Mouse (Mus musculus) heart, postnatal 14 days (tissue): ENCODE measurements at regions not wholly inside any gene's neighbourhood (a gene's known extent, or its start where the extent isn't known, plus 50 kb on each side); places are given as distances from the start of the nearest gene placed in this dataset.
A peak's percentile ranks its signal among the peaks of the same experiment; 100 is the strongest.

Experiments used
- DNase-seq, 2 experiments: peaks; one replicate each; pipeline ENCODE4 v3.0.0; 2021 to 2022
- intact Hi-C: fragments of 180-260 bp; cut with DNase I; formaldehyde crosslinking; loops from one replicate; pipeline ENCODE4 v1.15.1; 2025

GRCm38 (mm10) chr16:78877941-78878340 lies 52.8 kb upstream of the Chodl start:
- no peak for DNase-seq
- intact Hi-C loops, result no loop called here

GRCm38 (mm10) chr16:78859006-78859405 lies 71.7 kb upstream of the Chodl start:
- DNase-seq, result peak in 1 of 2 experiments; percentile 29
- intact Hi-C loops, result no loop called here

DNA sequence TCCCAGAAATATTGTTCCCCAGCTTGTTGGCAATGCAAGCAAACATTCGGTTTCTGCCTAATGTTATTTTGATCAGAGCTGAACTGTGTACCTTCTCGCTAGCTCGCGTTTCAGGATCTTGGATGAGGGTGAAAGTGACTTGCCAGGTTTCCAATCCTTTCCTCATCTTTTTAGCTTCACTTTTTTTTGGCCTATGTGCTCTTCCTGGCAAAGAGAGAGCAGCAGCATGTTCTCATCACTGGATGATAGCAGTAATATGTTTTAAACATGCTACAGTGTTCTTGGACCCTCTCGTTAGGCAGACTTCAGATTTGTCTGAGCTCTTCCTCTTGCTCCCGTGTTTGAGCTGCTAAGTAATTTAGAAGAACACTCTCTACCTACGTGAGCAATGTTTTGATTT lies 99.8 kb upstream of the Chodl start:
- no peak for DNase-seq
- intact Hi-C loops, result no loop called here

DNA sequence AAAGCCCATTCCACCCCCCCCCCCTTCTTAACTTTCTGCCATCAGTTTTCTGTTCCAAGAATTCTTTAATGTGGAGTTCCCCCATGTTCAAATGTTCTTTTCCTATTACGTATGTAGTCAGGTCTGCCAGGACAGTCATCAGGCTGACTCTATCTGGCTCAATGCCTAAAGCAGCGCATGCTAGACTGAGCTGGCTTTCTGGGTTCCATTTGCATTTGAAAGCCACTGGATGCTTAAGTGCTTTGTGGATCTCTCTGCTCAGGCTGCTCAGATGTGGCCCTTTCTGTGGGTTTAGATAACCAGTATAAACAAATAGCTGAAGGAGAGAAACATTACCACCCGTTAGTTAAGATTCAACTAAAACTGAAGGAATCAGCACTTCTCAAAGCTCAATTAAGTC lies 103.0 kb upstream of the Chodl start:
- no peak for DNase-seq
- intact Hi-C loops, result no loop called here

- intact Hi-C loops, result no loop called here
- no peak for DNase-seq
These were observed 140.7 kb upstream of the Chodl start for GRCm38 (mm10) chr16:78790064-78790463.

GRCm38 (mm10) chr16:78759226-78759625 lies 171.5 kb upstream of the Chodl start:
- DNase-seq, result no peak
- intact Hi-C loops, result no loop called here

- no peak for DNase-seq
- intact Hi-C loops, result no loop called here
These were observed 161.4 kb upstream of the D16Ertd472e start for GRCm38 (mm10) chr16:78737902-78738301.

DNA sequence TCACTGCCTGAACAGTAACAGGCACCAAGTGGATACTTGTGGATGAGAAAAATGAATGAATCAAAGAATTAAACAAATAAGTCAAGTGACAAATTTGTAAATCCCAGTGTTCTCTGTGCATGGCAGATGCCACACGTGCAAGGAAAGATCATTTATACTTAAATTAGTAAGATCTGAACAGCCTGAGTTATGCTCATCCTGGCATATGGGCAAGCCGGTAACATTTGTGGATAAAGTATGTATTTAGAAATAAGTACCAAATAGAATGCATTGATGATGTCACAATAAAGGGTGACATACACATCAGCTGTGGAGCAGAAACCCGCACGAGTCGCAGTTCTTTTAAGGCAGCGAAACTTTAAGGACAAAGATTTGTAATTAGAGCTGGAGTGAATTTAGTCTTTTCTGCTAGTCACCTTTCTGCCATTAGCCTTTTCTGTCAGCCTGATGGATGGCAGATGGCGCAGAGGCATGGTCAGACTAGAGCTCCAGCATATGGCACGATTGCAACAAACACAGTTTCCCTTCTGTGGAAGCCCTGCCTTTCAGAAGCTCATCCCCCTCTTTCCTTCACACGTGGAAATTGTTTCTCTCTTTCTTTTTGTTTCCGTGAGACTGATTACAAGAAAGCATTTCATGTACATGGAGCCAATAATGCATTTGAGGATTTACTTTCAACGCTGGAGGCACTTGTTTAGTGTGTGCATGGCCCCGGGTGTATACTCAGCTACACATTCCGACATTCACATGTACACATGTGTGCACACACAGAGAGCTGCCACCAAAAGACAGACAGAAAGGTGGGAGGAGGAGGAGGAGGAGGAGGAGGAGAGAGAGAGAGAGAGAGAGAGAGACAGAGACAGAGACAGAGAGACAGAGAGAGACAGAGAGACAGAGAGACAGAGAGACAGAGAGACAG lies 154.3 kb upstream of the D16Ertd472e start:
- DNase-seq, result no peak
- intact Hi-C loops, result no loop called here

GRCm38 (mm10) chr16:78725541-78725940 lies 149.0 kb upstream of the D16Ertd472e start:
- intact Hi-C loops, result no loop called here
- DNase-seq, result no peak

GRCm38 (mm10) chr16:78709943-78710342 lies 133.4 kb upstream of the D16Ertd472e start:
- no peak for DNase-seq
- intact Hi-C loops, result no loop called here

DNA sequence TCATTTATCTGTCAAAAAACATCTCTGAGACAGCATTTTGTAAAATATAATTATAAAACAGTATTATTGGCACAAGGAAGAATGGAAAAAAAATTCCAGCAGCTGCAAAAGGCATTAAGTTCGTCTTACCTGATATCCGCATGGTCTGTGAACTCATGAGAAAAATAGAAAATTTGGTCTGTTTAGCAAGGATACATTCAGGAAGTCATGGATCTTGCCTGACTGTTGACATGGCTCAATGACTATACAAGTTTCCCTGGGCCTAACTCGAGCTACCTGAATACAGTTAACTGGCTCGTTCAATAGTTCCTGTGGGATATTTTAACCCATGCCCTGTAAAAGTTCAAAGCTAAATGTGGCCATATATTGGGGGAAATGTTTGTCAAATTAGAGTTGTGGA lies 131.1 kb upstream of the D16Ertd472e start:
- intact Hi-C loops, result no loop called here
- DNase-seq, result no peak

- intact Hi-C loops, result no loop called here
These were observed 130.7 kb upstream of the D16Ertd472e start for GRCm38 (mm10) chr16:78707165-78707564.

DNA sequence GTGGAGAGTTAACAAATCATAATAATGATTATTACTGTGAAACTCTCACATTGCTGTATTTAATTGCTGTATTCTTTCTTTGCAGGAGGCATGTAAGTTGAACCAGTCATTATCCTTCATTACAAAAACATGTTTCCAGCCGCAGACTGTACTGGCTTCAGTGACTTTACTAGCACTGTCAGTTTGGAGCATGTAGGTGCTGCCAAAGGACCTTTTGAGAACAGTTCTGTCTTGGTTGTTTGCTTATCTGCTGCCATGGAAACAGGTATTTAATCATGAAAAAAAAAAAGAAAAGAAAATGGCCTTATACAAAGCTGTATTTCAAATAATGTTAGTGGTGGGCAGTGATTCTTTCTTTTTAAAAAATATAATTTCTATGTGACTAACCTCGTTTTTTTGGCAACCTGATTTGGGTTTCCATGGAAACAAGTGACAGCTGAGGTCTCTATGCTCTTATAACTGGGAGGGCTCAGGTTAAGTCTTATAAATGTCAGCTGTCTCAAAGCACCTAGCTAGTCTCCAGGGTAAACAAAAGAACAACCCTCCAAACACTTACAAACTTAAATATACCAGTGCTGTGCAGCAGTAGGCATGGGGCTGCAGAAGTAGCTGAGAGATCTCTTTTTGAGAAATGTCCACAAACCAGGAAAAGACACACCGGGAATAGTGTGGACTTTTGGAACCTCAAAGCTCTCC lies 121.2 kb upstream of the D16Ertd472e start:
- intact Hi-C loops, result no loop called here
- no peak for DNase-seq

More at GRCm38 (mm10) chr16:78707165-78707564, 130.7 kb upstream of the D16Ertd472e start:
- no peak for DNase-seq

GRCm38 (mm10) chr16:78688251-78688650 lies 111.7 kb upstream of the D16Ertd472e start:
- no peak for DNase-seq
- intact Hi-C loops, result no loop called here

DNA sequence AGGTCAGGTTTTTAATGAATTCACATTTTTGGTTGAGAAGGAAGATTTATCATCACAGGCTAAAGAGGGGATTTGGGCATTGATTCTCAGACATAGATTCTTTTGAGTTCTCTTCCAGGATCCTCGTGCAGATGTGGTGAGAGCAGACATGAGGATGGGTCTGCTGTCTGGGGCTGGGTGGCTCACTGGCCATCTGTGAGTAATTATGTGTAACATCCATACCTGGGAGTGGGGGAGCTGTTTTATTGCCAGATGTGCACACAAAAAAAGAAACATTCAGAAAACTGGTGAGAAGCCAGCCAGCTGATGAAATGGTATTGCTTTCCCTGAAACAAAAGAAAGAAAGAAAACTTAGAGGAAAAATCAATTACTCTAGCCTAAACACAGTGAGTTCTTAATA lies 108.7 kb upstream of the D16Ertd472e start:
- no peak for DNase-seq
- intact Hi-C loops, result no loop called here

GRCm38 (mm10) chr16:78684031-78684430 lies 107.5 kb upstream of the D16Ertd472e start:
- DNase-seq, result no peak
- intact Hi-C loops, result no loop called here

DNA sequence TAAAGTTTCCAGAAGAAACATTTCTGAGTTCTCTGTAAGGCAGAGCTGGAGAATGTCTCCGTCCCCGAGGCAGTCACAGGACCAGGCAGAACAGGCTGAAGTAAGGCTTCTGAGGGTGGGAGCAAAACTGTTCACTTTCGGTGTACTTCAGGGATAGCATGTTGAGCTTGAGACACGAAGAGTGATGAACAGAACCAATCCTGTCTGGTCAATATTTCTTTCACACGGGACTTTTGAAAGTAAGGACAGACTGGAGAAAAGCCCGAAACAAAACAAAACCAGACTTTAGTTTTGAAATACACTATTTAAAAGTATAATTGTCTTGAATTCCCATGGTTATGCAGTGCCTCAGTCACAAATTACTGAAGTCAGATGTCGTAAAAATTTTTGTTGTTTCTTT lies 84.6 kb upstream of the D16Ertd472e start:
- no peak for DNase-seq
- intact Hi-C loops, result no loop called here

DNA sequence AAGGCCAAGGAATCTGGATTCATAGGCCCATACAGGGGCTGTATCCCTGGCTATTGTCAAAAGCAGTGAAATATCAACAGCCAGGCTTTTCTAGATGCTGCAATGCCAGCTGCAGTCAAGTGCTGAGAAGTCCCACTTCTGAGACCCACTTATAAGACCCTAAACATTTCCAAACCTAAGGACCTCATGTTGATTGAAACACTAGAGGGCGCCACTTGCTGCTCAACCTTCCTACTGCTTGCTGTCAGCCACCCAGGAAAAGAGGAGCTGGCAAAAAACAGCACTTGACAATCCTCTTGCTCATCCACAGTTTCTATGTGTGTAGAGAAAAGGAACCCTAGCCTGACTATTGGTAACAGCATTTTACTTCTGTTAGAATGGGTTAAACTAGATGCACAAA lies 68.2 kb upstream of the D16Ertd472e start:
- DNase-seq, result peak in 1 of 2 experiments; percentile 7

DNA sequence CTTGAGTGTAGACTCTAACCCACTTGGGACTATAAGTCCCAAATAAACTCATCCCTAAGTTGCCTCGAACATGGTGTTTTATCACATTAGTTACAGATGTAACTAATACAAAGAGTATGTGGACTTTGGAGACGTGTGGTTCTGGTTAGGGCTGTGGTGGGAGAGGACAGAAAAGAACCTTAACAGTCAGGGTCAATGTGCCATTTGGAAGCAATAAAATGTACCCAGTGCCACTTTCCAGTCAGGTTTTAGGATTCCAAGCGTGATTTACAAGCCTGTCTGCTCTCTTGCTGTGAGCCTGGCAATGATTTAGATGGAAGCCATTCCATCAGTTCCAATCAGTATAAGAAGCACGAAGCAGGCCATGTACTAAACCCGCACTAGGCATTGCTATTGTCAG lies 65.2 kb upstream of the D16Ertd472e start:
- DNase-seq, result no peak

More for the DNA sequence above, 68.2 kb upstream of the D16Ertd472e start:
- intact Hi-C loops, result no loop called here

GRCm38 (mm10) chr16:78641205-78641604 lies 64.7 kb upstream of the D16Ertd472e start:
- no peak for DNase-seq
- intact Hi-C loops, result no loop called here

More for the DNA sequence above, 65.2 kb upstream of the D16Ertd472e start:
- intact Hi-C loops, result no loop called here

DNA sequence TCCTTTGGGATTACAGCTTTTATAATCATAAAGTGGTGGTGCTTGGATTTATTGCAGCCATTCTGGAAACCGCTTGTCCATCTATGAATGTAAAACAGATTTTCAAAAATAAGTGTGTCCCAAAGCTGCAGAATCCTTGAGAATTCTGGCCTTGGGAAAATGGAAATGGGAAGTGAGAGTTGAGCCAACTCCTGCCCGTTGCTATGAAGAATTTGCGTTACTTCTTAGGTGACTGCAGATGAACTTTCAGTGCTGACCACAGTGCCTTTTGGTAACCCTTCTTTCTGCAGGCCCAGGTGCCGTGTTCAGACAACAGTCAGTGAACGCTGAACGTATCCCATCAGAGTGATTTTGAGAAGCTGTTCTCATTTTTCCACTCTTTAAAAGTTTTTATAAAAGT lies 60.9 kb upstream of the D16Ertd472e start:
- intact Hi-C loops, result loop anchor here (5.0 kb wide), 2 partner anchors 425 to 440 kb away; no protein-coding TSS in a partner anchor
- no peak for DNase-seq
